Mouse (Mus musculus) activated CD4-positive, CD25-positive, alpha-beta regulatory T cell (primary cell): ENCODE results near the gene Cnpy1. TPM values are rescaled to one million over a fixed set of nuclear protein-coding genes. Genes with fewer than 3 reads are reported as not detected.

Experiments
- polyA plus RNA-seq, 2 experiments: library from polyadenylated mRNA; unstranded; fragments of 100-300 nt; shearing (Covaris generic); gene quantifications; one replicate each; pipeline ENCODE4 v1.2.1; 2017

Cnpy1 gene
- polyA plus RNA-seq, result under 1 TPM in 1 of 2 experiments, not detected in 1; 0.06 TPM

DNA sequence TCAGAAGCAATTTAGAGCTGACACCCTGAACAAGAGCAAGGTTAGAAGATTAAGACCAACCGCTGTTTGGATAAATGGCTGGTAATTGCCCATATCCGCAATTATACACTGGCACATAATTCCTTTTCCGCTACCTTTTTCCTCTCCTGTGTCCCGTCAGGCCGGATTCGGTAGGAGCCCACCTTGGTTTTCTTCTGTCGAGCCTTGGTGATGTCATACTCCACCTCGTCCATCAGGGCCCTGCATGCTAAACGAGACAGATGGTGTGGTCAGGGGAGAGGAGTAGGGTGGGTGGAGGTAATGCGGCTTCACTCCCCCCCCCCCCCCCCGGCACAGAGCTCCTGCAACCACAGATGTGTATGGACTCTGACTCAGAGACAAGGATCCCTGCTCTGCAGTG lies at the start of gene Cnpy1:
Gene Cnpy1 (minus strand): TSS at position 233 of the 400 bp plus-strand sequence.

DNA sequence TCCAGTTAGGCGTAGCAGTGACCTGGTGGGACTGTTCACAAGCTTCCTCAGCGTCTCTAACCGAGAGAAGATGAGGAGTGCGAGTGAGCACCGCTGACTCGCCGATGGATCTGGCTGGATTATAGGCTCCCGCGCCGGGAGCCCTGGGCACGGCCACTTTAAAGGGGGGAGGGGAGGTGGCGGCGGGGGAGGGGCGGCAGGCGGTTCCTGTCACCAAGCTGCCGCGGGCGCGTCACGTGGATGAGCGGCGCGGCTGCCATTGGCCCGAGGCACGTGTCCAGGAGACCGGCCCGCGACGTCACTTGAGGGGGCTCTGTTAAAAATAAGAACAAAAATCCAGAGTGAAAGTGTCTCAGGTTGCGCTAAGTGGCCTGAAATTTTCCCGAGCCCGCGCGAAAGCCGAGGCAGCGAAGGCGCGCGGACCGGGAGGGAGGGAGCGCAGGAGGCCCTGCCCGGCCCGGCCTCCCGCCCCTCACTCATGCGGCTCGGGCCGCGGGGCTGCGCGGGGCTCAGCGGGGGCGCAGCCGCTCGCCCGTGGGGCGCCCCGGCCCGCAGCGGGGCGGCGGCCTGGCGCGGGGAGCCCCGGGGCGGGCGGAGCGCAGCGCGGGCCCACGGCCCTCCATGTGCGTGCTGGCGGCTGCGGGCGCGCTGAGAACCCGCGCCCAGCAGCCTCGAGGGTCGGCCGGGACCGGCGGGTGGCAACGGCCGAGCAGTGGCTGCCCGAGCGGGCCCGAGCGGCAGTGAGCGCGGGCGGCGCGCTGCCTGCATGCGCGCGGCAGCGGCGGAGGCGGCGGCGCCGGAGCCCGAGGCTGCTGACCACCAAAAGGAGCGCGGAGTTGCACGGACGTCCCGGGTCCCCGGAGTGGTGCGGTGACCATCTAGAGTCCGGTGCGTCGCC lies 80.0 kb downstream of the Cnpy1 start, which contains the start of gene En2:
Gene En2 (plus strand): TSS at position 337 of the 898 bp plus-strand sequence.

Other genes with a start within 250 kb of the Cnpy1 start
- 10 to 100 TPM; 11.0 to 17.6 TPM for gene Insig1, start 174.4 kb downstream of the Cnpy1 start, polyA plus RNA-seq
- gene En2, start 80.1 kb downstream of the Cnpy1 start, polyA plus RNA-seq, result under 1 TPM in 1 of 2 experiments, not detected in 1; 0.22 TPM
- 10 to 100 TPM; 29.3 to 37.0 TPM for gene Rbm33, start 71.3 kb upstream of the Cnpy1 start, polyA plus RNA-seq
- gene Shh, start 221.4 kb upstream of the Cnpy1 start, polyA plus RNA-seq, result not detected